Mouse (Mus musculus) heart, embryonic 14.5 days (tissue): ENCODE data around the gene Sbk3. TPM values are rescaled to one million over a fixed set of nuclear protein-coding genes. Genes with fewer than 3 reads are reported as not detected.

Experiments
- ATAC-seq: fragments of 200-750 bp; cut with Nextera tagmentation; 2 replicates; pipeline ENCODE4 v1.8.0; 2017; ENCODE audit warnings: low read depth, moderate TSS enrichment; ENCODE audit not compliant: insufficient number of reproducible peaks, insufficient read depth, low FRiP score
- H3K27ac ChIP-seq, 2 experiments: fragments of 200-500 bp in 1 of 2; fragments of 300-500 bp in 1 of 2; sonication (generic) in 1 of 2; replicated peaks in 1 of 2; 2 replicates each; pipeline ENCODE4 v1.5.1; 2012 to 2014; ENCODE audit warnings: low read depth in 2 of 2, low read length in 2 of 2, control low read depth in 1 of 2, mild to moderate bottlenecking in 1 of 2, mixed read lengths in 1 of 2; ENCODE audit not compliant: control insufficient read depth in 1 of 2, insufficient read depth in 1 of 2
- H3K27me3 ChIP-seq: fragments of 300-500 bp; sonication (generic); 2 replicates; pipeline ENCODE4 v1.6.1; 2014; ENCODE audit warnings: mild to moderate bottlenecking, low read length, control low read depth; ENCODE audit not compliant: control insufficient read depth, insufficient read depth
- H3K36me3 ChIP-seq: fragments of 300-500 bp; sonication (generic); 2 replicates; pipeline ENCODE4 v1.6.1; 2014; ENCODE audit warnings: mild to moderate bottlenecking, control low read depth, low read length, mixed read lengths; ENCODE audit not compliant: control insufficient read depth, insufficient read depth
- H3K4me1 ChIP-seq, 2 experiments: fragments of 200-500 bp in 1 of 2; fragments of 300-500 bp in 1 of 2; sonication (generic) in 1 of 2; 2 replicates each; pipeline ENCODE4 v1.6.1; 2012 to 2014; ENCODE audit warnings: low read length in 2 of 2, control low read depth in 1 of 2, mixed read lengths in 1 of 2; ENCODE audit not compliant: control insufficient read depth in 2 of 2, insufficient read depth in 2 of 2
- H3K4me2 ChIP-seq: fragments of 300-500 bp; sonication (generic); 2 replicates; pipeline ENCODE4 v1.6.1; 2014; ENCODE audit warnings: mild to moderate bottlenecking, low read length
- H3K4me3 ChIP-seq, 2 experiments: fragments of 200-500 bp in 1 of 2; fragments of 300-500 bp in 1 of 2; sonication (generic) in 1 of 2; 2 replicates each; pipeline ENCODE4 v1.5.1; 2012 to 2014; ENCODE audit warnings: low read length in 2 of 2, mild to moderate bottlenecking in 2 of 2, control low read depth in 1 of 2, low read depth in 1 of 2, moderate library complexity in 1 of 2; ENCODE audit not compliant: control insufficient read depth in 1 of 2, insufficient read depth in 1 of 2
- H3K9ac ChIP-seq: fragments of 300-500 bp; sonication (generic); 2 replicates; pipeline ENCODE4 v1.6.1; 2014; ENCODE audit warnings: mild to moderate bottlenecking, low read length
- H3K9me3 ChIP-seq: fragments of 300-500 bp; sonication (generic); 2 replicates; pipeline ENCODE4 v1.6.1; 2016; ENCODE audit warnings: low read length, control low read depth; ENCODE audit not compliant: control insufficient read depth
- WGBS: fragments of 180-500 bp; shearing (Covaris S2); extraction: QIAGEN DNeasy Blood & Tissue Kit; methylation state at CpG from one replicate; pipeline ENCODE4 v1.1.7; 2014; 5-methylcytosine and 5-hydroxymethylcytosine counted together
- polyA plus RNA-seq: library from polyadenylated mRNA; unstranded; fragments of >200 nt; fragmentation: Nextera tagmentation; extraction: Ambion mirVana; gene quantifications from 2 replicates; pipeline ENCODE4 v1.2.1, GENCODE M21; 2014

Gene Sbk3
- polyA plus RNA-seq, 1 experiment from 2014 or later = 0.80 TPM

DNA sequence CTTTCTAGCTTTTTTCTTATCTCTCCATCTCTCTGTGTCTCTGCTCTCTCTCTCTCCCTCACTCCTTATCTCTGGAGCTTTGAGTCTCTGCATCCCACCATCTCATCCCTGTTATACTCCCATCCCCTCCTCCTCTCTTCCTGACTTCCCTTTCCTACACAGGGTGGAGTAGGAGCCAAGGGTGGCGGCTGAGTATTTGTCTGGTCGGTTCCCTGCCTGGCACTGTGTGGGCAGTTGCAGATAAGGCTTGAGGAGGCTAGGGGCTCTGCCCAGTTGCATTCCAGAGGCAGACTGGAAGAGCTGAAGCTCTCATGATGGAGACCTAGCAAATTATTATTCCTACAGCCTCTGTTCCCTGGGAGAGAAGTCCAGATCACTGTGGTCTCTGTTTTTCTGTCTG, 17.3 kb upstream of the Sbk3 start:
- 30% methylated on average over 2 of the region's 2 CpGs for WGBS
- H3K4me1 ChIP-seq = no peaks in the 10 kb centered on the region
- no peak overlapping the region for H3K4me2 ChIP-seq
- ATAC-seq = no peak
- H3K36me3 ChIP-seq = peaks cover 19% of the 10 kb centered on the region
- no peak overlapping the region for H3K4me3 ChIP-seq
- H3K27ac ChIP-seq = no peak overlapping the region
- H3K9me3 ChIP-seq = no peaks in the 10 kb centered on the region
- H3K9ac ChIP-seq = no peak overlapping the region
- peaks cover 4% of the 10 kb centered on the region for H3K27me3 ChIP-seq

DNA sequence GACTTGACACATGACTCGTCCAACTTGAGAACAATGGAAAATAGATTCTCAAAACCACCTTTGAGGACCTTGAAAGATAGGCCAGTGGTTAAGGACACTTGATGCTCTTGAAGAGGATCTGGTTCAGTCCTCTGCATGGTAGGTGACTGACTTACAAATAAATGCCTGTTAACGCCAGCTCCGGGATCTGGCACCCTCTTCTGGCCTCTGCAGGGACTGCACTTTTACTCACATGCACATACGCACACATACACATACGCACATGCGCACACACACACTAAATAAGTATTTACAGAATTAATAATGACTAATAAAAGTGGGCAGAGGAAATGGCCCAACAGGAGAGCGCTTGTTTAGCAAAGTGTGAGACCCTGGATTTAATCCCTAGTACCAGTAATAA, 5.9 kb upstream of the Sbk3 start:
- Histone ChIP-seq H3K4me3 (no peak overlapping the region), H3K36me3 (no peaks in the 10 kb centered on the region), H3K4me2 (no peak overlapping the region), H3K27ac (no peak overlapping the region), H3K9me3 (peaks cover 4% of the 10 kb centered on the region; the same call in 1 of the 2 replicates), H3K9ac (no peak overlapping the region), H3K27me3 (no peaks in the 10 kb centered on the region), H3K4me1 (peaks cover 11 to 18% of the 10 kb centered on the region in 2 experiments)
- no peak for ATAC-seq
- 86% methylated on average over 7 of the region's 7 CpGs for whole genome bisulfite sequencing

DNA sequence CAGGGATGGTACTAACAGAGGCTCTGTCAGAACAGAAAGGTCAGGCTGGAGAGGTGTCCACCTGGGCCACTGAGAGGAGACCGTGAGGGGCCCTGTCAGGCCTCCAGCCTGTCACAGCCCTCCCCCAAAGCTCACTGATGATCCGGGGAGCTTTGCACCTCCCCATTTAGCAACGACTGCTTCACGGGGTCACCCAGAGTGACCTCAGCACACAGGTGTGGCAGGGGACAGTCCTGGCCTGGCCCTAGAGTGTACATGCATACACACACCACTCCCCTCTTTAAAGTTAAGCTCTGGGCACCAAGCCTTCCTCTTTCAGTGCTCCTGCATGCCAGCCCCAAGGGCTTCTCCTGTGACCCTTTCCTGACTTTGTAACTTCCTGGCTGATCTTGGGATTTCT, 4.5 kb upstream of the Sbk3 start:
- H3K9me3 ChIP-seq = peaks cover 4% of the 10 kb centered on the region; the same call in 1 of the 2 replicates
- H3K27me3 ChIP-seq = no peaks in the 10 kb centered on the region
- peaks cover 12 to 18% of the 10 kb centered on the region in 2 experiments for H3K4me1 ChIP-seq
- H3K36me3 ChIP-seq = no peaks in the 10 kb centered on the region
- no peak overlapping the region for H3K4me3 ChIP-seq
- no peak for ATAC-seq
- 55% methylated on average over 4 of the region's 4 CpGs for WGBS
- H3K4me2 ChIP-seq = no peak overlapping the region
- no peak overlapping the region for H3K9ac ChIP-seq
- H3K27ac ChIP-seq = no peak overlapping the region

DNA sequence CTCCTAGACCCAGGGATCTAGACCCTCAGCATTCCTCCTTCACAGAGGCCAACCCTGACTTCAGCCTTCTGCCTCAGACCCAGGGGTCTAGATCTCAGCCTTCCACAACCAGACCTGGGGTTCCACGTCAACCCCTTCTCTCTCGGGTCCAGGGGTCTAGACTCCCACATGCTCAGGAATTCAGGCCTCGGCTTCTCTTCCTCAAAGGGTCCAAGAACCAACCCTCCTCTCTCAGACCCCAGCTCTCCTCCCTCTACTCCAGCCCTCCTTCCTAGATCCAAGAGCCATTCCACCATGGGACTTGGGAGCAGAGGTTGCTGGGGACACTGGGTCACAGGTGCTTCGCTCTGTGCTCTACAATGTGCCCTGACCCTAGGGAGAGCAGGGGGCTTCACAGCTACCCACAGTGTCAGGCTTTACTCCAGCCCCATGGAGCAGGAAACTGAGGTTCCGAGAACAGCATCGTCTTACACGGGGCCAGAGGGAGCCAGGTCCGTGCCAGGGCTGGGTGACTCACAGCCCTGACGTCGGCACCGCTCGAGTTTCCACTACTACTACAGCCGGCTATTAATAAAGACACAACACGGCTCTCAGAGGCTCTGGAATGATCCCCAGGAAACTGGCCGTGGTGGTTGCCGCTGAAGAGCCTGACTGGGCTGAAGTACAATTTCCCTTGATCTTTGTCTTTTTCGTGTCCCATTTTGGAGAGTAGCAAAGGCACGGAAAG, 1.5 kb upstream of the Sbk3 start:
- peak; percentile 55 for ATAC-seq
- Histone ChIP-seq H3K4me3 (no peak overlapping the region), H3K9me3 (peaks cover 4% of the 10 kb centered on the region; the same call in 1 of the 2 replicates), H3K36me3 (no peaks in the 10 kb centered on the region), H3K4me2 (0 out of 2 replicates have a peak overlapping the region, but pooled peaks have one; percentile 6), H3K9ac (no peak overlapping the region), H3K27me3 (no peaks in the 10 kb centered on the region), H3K4me1 (peaks cover 9% of the 10 kb centered on the region in 2 experiments), H3K27ac (peak overlapping the region; percentile 62 to 63)
- WGBS = 41% methylated on average over 18 of the region's 18 CpGs

DNA sequence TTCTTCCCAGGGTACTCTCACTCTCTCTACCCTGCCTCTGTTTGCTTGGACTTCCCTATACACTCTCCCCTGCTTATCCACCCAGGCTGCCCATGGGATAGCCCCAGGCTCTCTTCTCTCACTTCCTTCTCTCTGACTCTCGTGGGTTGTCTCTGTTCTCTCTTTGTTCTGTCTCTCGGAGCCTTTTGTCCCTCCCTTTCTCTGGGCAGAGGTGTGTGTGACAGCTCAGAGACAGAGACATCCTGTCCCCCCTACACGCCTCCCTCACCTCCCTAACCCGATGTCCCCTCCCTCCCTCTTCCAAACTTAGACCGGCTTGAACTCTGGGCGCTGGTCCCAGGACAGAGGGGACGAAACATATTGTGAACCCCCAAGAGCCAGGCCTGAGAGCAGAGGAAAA, 742 bp upstream of the Sbk3 start:
- Histone ChIP-seq H3K27me3 (no peaks in the 10 kb centered on the region), H3K36me3 (no peaks in the 10 kb centered on the region), H3K4me1 (peaks cover 9% of the 10 kb centered on the region in 2 experiments), H3K4me3 (no peak overlapping the region), H3K27ac (peak overlapping the region in 1 of 2 experiments; percentile 62; a peak in 2 of 4 replicates), H3K9ac (no peak overlapping the region), H3K9me3 (peaks cover under 1% of the 10 kb centered on the region; the same call in 1 of the 2 replicates), H3K4me2 (no peak overlapping the region)
- no peak for ATAC-seq
- 18% methylated on average over 7 of the region's 7 CpGs for WGBS

DNA sequence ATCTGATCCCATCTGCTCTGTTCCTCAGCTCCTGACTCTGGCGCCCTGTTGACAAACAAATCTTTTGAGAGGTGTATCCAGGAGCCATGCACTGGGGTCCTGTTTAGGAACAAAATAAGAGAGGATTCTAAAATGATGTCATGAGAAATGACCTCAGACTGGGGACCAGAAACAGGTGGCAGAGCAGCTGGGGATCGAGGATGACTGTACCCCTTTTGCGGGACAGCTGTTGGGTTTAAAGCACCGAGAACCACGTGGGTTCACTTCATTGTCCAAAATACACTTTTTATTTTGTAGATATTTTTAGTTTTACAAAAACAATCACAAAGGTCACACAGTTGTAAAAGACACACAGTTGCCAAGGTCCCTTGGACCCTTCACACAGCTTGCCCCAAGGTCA, 6.0 kb downstream of the Sbk3 start:
- H3K27me3 ChIP-seq = 0 out of 2 replicates have a peak, but pooled peaks cover 4% of the 10 kb centered on the region
- H3K9ac ChIP-seq = no peak overlapping the region
- no peaks in the 10 kb centered on the region for H3K4me1 ChIP-seq
- 66% methylated on average over 5 of the region's 5 CpGs for WGBS
- H3K4me3 ChIP-seq = no peak overlapping the region
- H3K27ac ChIP-seq = no peak overlapping the region
- no peaks in the 10 kb centered on the region for H3K9me3 ChIP-seq
- no peak for ATAC-seq
- no peaks in the 10 kb centered on the region for H3K36me3 ChIP-seq
- H3K4me2 ChIP-seq = no peak overlapping the region

DNA sequence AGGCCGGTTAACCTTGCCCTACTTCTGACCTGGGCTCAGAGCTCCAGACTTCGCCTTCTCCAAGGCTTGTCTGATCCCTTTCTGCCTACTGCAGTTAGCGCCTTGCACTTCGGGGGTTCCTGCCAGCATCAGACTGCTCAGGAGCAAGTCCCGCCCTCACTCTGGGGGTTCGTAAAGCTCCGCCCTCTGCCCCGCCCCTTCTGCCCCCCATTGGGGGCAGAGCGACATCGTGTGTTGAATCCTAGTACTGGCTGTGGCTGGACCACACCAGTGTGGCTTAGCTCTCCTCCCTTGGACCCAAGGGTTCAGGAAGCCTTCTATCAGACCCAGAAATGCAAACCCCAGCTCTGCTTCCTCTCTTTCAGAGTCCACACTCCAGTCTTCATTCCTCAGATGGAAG, 6.7 kb downstream of the Sbk3 start, which contains the start of gene Sbk2:
Gene Sbk2, minus strand, starts transcription at position 135 of the 400 bp plus-strand sequence.
- 0 out of 2 replicates have a peak, but pooled peaks cover 4% of the 10 kb centered on the region for H3K27me3 ChIP-seq
- ATAC-seq = peak; percentile 71
- H3K27ac ChIP-seq = no peak within 1 kb of the TSS
- peak within 1 kb of the TSS; percentile 40 for H3K4me2 ChIP-seq
- no peak within 1 kb of the TSS for H3K9ac ChIP-seq
- H3K9me3 ChIP-seq = no peaks in the 10 kb centered on the region
- no peaks in the 10 kb centered on the region for H3K4me1 ChIP-seq
- WGBS = 3% methylated on average over 10 of the region's 10 CpGs
- H3K36me3 ChIP-seq = no peaks in the 10 kb centered on the region
- H3K4me3 ChIP-seq = peak within 1 kb of the TSS in 1 of 2 experiments; percentile 17; a peak in 2 of 4 replicates
